Mouse (Mus musculus): ENCODE data around the gene Ubn1. TPM values are rescaled to one million over a fixed set of nuclear protein-coding genes. Genes with fewer than 3 reads are reported as not detected.

The Ubn1 gene
- polyA plus RNA-seq, 1 experiment = 26.8 TPM

DNA sequence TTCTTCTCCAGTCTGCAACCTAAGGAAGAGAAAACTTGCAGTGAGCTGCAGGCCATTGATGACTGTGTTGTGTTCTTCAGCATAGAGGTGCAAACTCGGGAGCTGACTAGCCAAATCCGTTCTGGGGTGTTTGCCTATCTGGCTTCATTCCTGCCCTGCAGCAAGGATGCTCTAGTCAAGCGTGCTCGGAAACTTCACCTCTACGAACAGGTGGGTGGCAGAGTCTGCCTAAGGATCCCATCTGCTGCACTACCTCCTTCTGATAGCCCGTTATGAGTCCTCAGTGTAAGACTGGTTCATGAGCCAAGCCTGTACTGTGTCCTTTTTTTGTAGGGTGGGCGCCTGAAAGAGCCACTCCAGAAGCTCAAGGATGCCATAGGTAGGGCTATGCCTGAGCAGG, 22.1 kb downstream of the Ubn1 start:
- no peak for TF ChIP-seq CTCF (IDR thresholded peaks at IDR 0.05; ENCODE audit: control insufficient read depth, insufficient read depth, insufficient replicate concordance, low read depth, low read length)
- TF ChIP-seq POLR2A (IDR thresholded peaks at IDR 0.05; ENCODE audit: control insufficient read depth, low read depth, low read length) = no peak
- H3K36me3 ChIP-seq (ENCODE audit: control insufficient read depth, insufficient read depth, low read length) = peaks cover 11% of the 10 kb centered on the region
- H3K4me3 ChIP-seq (ENCODE audit: control insufficient read depth, low read depth, low read length) = no peak overlapping the region
- no peak overlapping the region for H3K27ac ChIP-seq (ENCODE audit: control insufficient read depth, insufficient read depth, low read depth, low read length)
- no peaks in the 10 kb centered on the region for H3K27me3 ChIP-seq (ENCODE audit: control insufficient read depth, insufficient read depth, low read length)
- no peaks in the 10 kb centered on the region for H3K4me1 ChIP-seq (ENCODE audit: control insufficient read depth, insufficient read depth, low read length)

DNA sequence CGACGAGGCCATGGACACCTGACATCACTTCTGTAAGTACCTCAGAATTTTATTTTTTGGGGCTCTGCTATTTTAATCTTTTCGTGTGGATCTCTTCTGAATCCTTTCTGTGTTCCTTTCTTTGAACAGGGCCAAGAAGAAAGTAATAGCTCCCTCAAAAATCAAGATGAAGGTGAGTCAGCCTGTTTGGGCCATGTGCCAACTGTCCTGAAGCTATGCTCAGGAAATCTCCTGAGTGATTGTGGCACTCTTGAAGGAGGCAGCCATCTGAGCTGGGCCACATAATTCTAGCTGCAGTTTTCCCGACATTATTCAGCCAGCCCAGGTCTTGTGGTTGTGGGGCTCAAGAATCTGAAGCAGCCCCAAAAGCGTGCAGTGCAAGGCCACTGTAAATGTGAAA, 24.5 kb downstream of the Ubn1 start:
- H3K36me3 ChIP-seq (ENCODE audit: control insufficient read depth, insufficient read depth, low read length) = peaks cover 11% of the 10 kb centered on the region
- H3K27ac ChIP-seq (ENCODE audit: control insufficient read depth, insufficient read depth, low read depth, low read length) = no peak overlapping the region
- H3K27me3 ChIP-seq (ENCODE audit: control insufficient read depth, insufficient read depth, low read length) = no peaks in the 10 kb centered on the region
- no peak overlapping the region for H3K4me3 ChIP-seq (ENCODE audit: control insufficient read depth, low read depth, low read length)
- no peak for TF ChIP-seq CTCF (IDR thresholded peaks at IDR 0.05; ENCODE audit: control insufficient read depth, insufficient read depth, insufficient replicate concordance, low read depth, low read length)
- no peak for TF ChIP-seq POLR2A (IDR thresholded peaks at IDR 0.05; ENCODE audit: control insufficient read depth, low read depth, low read length)
- H3K4me1 ChIP-seq (ENCODE audit: control insufficient read depth, insufficient read depth, low read length) = no peaks in the 10 kb centered on the region

DNA sequence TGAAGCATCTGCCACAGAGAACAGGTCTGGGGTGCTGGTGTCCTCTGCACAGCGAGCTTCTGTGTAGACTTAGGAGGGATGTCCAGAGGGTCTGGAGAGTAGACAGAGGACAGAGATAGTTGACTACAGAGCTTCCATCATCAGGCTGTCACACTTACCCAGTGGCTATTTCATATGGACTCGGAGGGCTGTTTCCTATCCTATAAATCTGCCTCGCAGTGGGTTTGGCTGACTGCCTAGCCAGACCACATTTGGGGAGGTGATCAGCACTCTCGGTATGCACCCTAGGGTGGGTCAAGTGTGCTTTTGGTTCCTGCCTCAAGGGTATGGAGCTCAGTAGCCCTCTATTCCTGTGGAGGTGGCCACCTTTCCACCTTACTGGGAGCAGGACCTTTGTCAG, 35.3 kb downstream of the Ubn1 start:
- H3K27ac ChIP-seq (ENCODE audit: control insufficient read depth, insufficient read depth, low read depth, low read length) = no peak overlapping the region
- TF ChIP-seq POLR2A (IDR thresholded peaks at IDR 0.05; ENCODE audit: control insufficient read depth, low read depth, low read length) (no peak), CTCF (IDR thresholded peaks at IDR 0.05; ENCODE audit: control insufficient read depth, insufficient read depth, insufficient replicate concordance, low read depth, low read length) (no peak)

DNA sequence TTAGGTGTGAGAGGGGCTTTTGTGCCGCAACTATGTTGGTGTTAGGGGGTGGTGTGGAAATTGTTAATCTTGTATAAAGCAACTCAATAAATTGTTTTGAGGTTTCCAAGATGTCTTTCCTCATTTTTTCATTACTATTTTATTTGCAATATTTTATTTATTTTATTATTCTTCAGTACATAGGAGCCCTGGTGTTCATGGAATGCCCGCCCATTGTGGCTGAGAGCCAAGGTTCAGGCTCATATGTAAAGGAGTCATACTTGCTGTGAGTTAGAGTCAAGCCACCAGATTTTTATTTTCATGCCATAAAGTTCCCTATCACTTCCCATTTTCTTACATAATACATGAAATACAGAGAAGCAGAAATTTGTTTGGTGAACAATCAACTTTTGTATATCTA, 36.3 kb downstream of the Ubn1 start:
- H3K27me3 ChIP-seq (ENCODE audit: control insufficient read depth, insufficient read depth, low read length) = no peaks in the 10 kb centered on the region
- H3K4me3 ChIP-seq (ENCODE audit: control insufficient read depth, low read depth, low read length) = no peak overlapping the region
- TF ChIP-seq CTCF (IDR thresholded peaks at IDR 0.05; ENCODE audit: control insufficient read depth, insufficient read depth, insufficient replicate concordance, low read depth, low read length) (no peak), POLR2A (IDR thresholded peaks at IDR 0.05; ENCODE audit: control insufficient read depth, low read depth, low read length) (no peak)
- H3K27ac ChIP-seq (ENCODE audit: control insufficient read depth, insufficient read depth, low read depth, low read length) = no peak overlapping the region
- peaks cover 2% of the 10 kb centered on the region; the same call in 1 of the 2 replicates for H3K36me3 ChIP-seq (ENCODE audit: control insufficient read depth, insufficient read depth, low read length)
- H3K4me1 ChIP-seq (ENCODE audit: control insufficient read depth, insufficient read depth, low read length) = no peaks in the 10 kb centered on the region

More for the DNA sequence above, 35.3 kb downstream of the Ubn1 start:
- H3K4me1 ChIP-seq (ENCODE audit: control insufficient read depth, insufficient read depth, low read length) = no peaks in the 10 kb centered on the region
- H3K27me3 ChIP-seq (ENCODE audit: control insufficient read depth, insufficient read depth, low read length) = no peaks in the 10 kb centered on the region
- no peak overlapping the region for H3K4me3 ChIP-seq (ENCODE audit: control insufficient read depth, low read depth, low read length)
- H3K36me3 ChIP-seq (ENCODE audit: control insufficient read depth, insufficient read depth, low read length) = peaks cover 2% of the 10 kb centered on the region

- Histone ChIP-seq H3K4me1 (ENCODE audit: control insufficient read depth, insufficient read depth, low read length) (no peaks in the 10 kb centered on the region), H3K4me3 (ENCODE audit: control insufficient read depth, low read depth, low read length) (no peak overlapping the region), H3K27me3 (ENCODE audit: control insufficient read depth, insufficient read depth, low read length) (no peaks in the 10 kb centered on the region), H3K27ac (ENCODE audit: control insufficient read depth, insufficient read depth, low read depth, low read length) (no peak overlapping the region), H3K36me3 (ENCODE audit: control insufficient read depth, insufficient read depth, low read length) (no peaks in the 10 kb centered on the region)
- TF ChIP-seq CTCF (IDR thresholded peaks at IDR 0.05; ENCODE audit: control insufficient read depth, insufficient read depth, insufficient replicate concordance, low read depth, low read length) (no peak), POLR2A (IDR thresholded peaks at IDR 0.05; ENCODE audit: control insufficient read depth, low read depth, low read length) (no peak)
Measured at GRCm38 (mm10) chr16:5089021-5089420, 39.2 kb downstream of the Ubn1 start.

GRCm38 (mm10) chr16:5093285-5093684, 43.4 kb downstream of the Ubn1 start:
- Histone ChIP-seq H3K27ac (ENCODE audit: control insufficient read depth, insufficient read depth, low read depth, low read length) (no peak overlapping the region), H3K4me1 (ENCODE audit: control insufficient read depth, insufficient read depth, low read length) (no peaks in the 10 kb centered on the region), H3K36me3 (ENCODE audit: control insufficient read depth, insufficient read depth, low read length) (no peaks in the 10 kb centered on the region), H3K27me3 (ENCODE audit: control insufficient read depth, insufficient read depth, low read length) (no peaks in the 10 kb centered on the region), H3K4me3 (ENCODE audit: control insufficient read depth, low read depth, low read length) (no peak overlapping the region)
- no peak for TF ChIP-seq CTCF (IDR thresholded peaks at IDR 0.05; ENCODE audit: control insufficient read depth, insufficient read depth, insufficient replicate concordance, low read depth, low read length)
- no peak for TF ChIP-seq POLR2A (IDR thresholded peaks at IDR 0.05; ENCODE audit: control insufficient read depth, low read depth, low read length)

DNA sequence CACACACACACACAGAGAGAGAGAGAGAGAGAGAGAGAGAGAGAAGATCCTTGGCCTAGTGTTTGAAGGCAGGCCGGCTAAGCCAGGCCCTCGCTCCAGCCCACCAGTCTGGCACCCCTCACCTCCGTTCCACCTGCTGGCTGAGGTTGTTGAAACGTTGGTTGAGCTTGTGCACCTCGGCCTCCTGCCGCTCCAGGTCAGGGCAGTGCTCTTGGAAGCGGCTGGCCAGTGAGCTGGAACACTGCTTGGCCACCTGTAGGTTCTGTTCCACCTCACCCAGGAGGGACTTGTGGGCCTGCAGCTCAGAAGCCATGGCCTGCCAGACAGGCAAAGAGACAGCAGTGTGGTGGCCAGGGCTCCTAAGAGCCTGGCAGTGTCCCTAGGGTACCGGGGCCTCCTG, 46.6 kb downstream of the Ubn1 start:
- H3K36me3 ChIP-seq (ENCODE audit: control insufficient read depth, insufficient read depth, low read length) = no peaks in the 10 kb centered on the region
- no peaks in the 10 kb centered on the region for H3K27me3 ChIP-seq (ENCODE audit: control insufficient read depth, insufficient read depth, low read length)
- H3K4me3 ChIP-seq (ENCODE audit: control insufficient read depth, low read depth, low read length) = no peak overlapping the region
- no peak for TF ChIP-seq CTCF (IDR thresholded peaks at IDR 0.05; ENCODE audit: control insufficient read depth, insufficient read depth, insufficient replicate concordance, low read depth, low read length)
- TF ChIP-seq POLR2A (IDR thresholded peaks at IDR 0.05; ENCODE audit: control insufficient read depth, low read depth, low read length) = no peak
- no peak overlapping the region for H3K27ac ChIP-seq (ENCODE audit: control insufficient read depth, insufficient read depth, low read depth, low read length)
- no peaks in the 10 kb centered on the region for H3K4me1 ChIP-seq (ENCODE audit: control insufficient read depth, insufficient read depth, low read length)

DNA sequence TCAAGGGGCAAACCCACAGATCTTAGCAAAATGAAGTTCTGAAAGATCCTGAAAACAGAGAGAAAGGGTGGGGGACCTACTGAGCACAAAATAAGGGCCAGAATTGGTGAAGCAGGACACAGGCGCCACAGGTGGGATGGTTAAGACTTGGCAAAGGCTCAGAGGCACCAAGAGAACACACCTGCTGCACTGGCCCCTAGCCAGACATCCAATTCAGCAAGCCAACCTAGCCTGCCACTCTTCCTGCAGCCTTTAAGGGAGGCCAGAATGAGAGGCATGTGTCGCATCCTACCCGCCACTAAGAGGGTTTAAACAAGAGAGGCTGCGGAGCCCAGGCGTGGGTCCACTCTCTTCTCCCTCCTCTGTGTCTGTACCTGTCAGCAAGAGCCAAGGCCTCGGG, 51.1 kb downstream of the Ubn1 start:
- no peak for TF ChIP-seq CTCF (IDR thresholded peaks at IDR 0.05; ENCODE audit: control insufficient read depth, insufficient read depth, insufficient replicate concordance, low read depth, low read length)
- no peak for TF ChIP-seq POLR2A (IDR thresholded peaks at IDR 0.05; ENCODE audit: control insufficient read depth, low read depth, low read length)
- Histone ChIP-seq H3K4me3 (ENCODE audit: control insufficient read depth, low read depth, low read length) (no peak overlapping the region), H3K27ac (ENCODE audit: control insufficient read depth, insufficient read depth, low read depth, low read length) (no peak overlapping the region), H3K36me3 (ENCODE audit: control insufficient read depth, insufficient read depth, low read length) (no peaks in the 10 kb centered on the region), H3K27me3 (ENCODE audit: control insufficient read depth, insufficient read depth, low read length) (no peaks in the 10 kb centered on the region), H3K4me1 (ENCODE audit: control insufficient read depth, insufficient read depth, low read length) (no peaks in the 10 kb centered on the region)
